In the genomic region with DNA sequence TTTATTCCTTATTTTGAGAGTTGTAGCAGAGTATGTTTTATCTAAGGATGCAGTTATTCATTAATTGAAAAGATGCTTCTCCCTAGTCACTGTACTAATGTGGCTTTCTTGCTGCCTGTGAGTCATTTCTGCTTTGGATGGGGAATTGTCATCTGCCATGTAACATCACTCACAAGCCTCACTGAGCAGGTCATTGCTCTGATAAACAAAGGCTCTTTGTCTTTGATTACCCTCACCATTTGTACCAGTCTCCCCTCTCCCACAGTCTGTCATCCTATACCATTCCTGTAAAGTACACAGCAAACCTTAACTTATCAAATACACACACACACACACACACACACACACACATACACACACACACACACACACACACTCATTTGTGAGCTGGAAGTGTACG, we compare ENCODE assay signal across 11 mouse cellular contexts.
"Had no signal": no experiment of that assay in that cellular context is flagged by ENCODE, and none has a peak within 500 bp of the region (broad histone marks: within the 10 kb centered on the region; RNA-seq: fewer than 3 reads in every experiment).

No protein-coding gene starts in this region.

- DNase-seq: lung, adult 18-20 months; lung, embryonic 14.5 days; lung, postnatal 10 days; lung, postnatal 4 days; midbrain, embryonic 14.5 days; right cerebral cortex, adult 18-20 months; right cerebral cortex, postnatal 25 days; right cerebral cortex, postnatal 4 days; spleen, adult 18-20 months; thymus, adult 18-20 months; thymus, postnatal 36 days had no signal
